Mouse (Mus musculus): ENCODE measurements at regions not wholly inside any gene's neighbourhood (a gene's known extent, or its start where the extent isn't known, plus 50 kb on each side); places are given as distances from the start of the nearest gene placed in this dataset.
"Not testable (repeated sequence)": the region's sequence is repeated elsewhere in the genome, so short reads cannot be mapped to it uniquely, and the experiment has no call there.

DNA sequence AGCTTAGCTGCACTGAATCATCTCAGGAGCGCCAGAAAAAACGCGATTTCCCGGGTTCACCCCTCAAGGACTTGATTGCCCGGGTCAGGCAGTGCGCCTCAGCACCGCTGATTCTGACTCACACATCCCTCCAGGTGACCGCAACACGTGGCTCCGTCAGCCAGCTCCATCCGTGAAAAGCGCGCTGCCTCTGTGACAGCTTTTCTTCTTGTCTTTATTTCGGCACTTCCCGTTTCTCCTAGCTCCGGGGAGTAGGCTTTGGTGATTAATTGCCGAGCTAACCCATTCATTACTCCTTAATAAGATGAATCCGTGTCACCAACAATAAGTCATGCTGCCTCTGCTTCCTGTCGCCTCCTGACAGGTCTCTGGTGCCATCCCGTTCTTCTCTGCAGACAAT, 108.6 kb downstream of the Katnal1 start:
- DNase-seq (ENCODE audit: low spot score), result peak; percentile 87

DNA sequence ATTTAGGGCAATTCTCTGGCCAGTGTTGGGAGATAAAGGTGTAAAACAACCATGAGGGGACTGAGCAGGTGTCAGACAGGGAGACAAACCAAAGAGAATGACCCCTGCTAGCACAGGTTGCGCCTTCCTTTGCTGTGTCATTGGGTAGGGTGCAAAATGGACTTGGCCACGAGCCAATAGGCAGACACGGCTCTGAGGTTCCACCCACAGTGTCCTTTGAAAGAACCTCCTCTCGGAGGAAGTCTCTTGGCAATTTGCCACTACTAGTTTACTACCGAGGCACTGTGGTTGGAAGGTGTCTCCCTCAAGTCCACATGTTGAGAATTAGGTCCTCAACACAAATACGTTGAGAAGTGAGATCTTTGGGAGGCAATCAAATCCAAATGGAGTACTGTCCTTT, 109.7 kb downstream of the Katnal1 start:
- peak; percentile 59 for DNase-seq (ENCODE audit: low spot score)

GRCm38 (mm10) chr5:148818746-148819145, 110.4 kb downstream of the Katnal1 start:
- DNase-seq (ENCODE audit: low spot score), result no peak

DNA sequence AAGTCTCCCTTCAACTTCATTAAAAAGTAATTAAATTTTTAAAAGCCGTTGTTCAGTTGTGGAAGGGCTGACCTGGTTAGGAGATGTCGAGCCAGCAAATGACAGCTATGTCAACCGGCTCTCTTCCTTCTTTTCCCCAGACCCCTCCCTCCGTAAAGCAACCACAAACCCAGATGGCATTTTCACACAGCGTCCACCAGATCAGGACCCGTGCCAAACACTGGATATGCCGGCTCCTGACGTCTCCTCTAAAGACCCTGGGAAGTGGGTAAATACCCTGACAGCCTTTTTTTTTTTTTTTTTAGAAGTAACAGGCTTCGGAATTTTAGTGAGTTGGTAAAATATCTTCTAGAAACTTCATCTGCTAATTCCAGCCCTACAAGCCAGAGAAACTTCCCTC, 116.3 kb downstream of the Katnal1 start:
- DNase-seq (ENCODE audit: low spot score), result no peak

DNA sequence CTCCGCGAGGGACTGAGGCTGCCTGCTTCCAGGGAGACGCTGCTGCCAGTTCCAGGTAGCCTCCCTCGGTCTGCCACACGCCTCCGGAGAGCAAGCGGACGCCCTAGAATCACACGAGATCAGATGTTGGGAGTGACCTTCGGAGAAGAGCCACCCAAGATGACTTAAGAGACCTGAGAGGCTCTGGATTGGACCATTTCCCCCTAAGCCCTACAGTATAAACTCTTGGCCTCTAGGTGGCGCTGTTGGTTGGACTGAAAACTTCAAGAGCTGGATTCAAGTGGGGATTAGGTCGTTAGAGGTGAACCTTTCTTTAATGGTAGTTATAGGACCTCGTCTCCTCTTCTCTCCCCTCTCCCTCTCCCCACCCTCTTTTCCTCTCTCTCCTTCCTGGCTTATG, 117.1 kb downstream of the Katnal1 start:
- peak; percentile 83 for DNase-seq (ENCODE audit: low spot score)

GRCm38 (mm10) chr5:148809485-148809884, 119.6 kb downstream of the Katnal1 start:
- DNase-seq (ENCODE audit: low spot score), result no peak

DNA sequence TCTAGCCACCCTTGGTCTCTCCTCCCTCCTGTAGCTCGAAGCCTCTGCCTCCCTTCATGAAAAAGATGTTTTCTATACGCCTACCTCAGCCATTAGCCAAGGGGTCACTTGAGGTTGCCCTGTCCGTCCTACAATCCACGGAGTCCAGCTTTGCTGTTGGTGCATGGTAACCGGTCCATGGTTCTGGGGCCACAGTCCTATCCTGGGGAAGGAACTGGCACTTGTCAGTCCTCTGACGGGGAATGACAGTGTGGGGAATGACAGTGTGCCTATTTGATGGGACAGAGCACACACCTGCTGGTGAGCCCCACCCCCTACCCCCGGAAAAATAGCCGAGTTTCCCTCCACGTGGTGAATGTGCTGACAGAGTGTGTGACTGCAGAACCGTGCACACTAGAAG, 120.1 kb downstream of the Katnal1 start:
- no peak for DNase-seq (ENCODE audit: low spot score)

GRCm38 (mm10) chr5:148808426-148808825, 120.7 kb downstream of the Katnal1 start:
- peak; percentile 74 for DNase-seq (ENCODE audit: low spot score)

- DNase-seq (ENCODE audit: low spot score), result no peak
Observed at GRCm38 (mm10) chr5:148807612-148808011, 121.5 kb downstream of the Katnal1 start.

DNA sequence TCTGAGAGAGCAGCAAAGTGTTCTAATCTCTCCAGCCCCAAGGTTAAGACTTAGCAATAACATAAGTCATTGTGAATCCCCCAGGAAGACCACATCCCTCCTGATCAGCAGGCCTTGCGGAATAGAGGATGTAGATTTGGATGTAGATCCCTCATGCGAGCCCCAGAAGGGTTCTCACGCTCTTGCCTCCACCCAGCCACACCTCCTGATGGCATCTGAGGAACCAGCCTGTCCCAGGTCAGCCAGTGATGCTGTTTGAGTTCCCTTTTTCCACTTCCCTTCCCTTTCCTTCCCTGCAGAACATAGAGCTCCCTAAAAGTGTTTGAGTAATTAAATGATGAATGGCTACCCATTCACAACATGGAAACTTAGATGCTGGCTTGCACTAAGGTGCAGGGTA, 124.1 kb downstream of the Katnal1 start:
- no peak for DNase-seq (ENCODE audit: low spot score)

DNA sequence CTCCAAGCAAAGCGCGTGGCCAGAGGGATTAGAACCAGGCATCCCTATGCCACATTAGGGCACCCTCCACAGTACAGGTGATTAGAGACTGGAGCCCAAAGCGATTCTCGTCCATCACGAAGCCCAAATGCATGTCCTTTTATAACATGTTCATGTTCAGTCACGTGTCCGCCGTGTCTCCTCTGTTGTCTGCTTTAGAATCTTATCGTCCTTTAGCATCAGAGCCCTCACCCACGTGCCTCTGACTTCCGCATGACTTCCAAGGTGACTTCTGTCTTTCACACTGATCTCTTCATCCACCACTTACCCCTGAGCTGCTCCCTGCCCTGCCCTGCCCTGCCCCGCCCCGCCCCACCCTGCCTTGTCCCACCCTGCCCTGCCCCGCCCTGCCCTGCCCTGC, 125.3 kb downstream of the Katnal1 start:
- no peak for DNase-seq (ENCODE audit: low spot score)

DNA sequence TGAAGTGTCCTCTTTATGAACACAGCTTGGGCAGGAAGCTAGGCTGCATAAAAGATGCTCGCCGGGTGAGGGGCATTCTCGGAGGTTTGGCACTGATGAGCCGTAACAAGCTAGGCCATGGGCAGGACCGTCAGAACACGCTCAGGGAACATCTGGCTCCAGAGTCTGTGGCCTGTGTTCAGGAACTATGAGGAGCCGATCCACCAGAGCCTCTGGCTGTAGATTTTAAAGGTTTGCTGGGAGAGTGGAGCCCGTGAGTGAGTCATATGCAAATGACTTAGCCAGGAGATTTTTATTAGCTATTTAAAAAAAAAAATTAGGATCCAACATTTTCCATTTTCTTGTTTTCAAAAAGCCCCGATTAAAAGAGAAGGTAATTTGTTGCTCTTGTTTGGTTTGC, 126.4 kb downstream of the Katnal1 start:
- peak; percentile 57 for DNase-seq (ENCODE audit: low spot score)

GRCm38 (mm10) chr5:148798541-148798940, 130.6 kb downstream of the Katnal1 start:
- DNase-seq (ENCODE audit: low spot score), result no peak

- no peak for DNase-seq (ENCODE audit: low spot score)
Observed at GRCm38 (mm10) chr5:148796072-148796471, 133.0 kb downstream of the Katnal1 start.

GRCm38 (mm10) chr5:148794465-148794864, 134.7 kb downstream of the Katnal1 start:
- DNase-seq (ENCODE audit: low spot score), result no peak

GRCm38 (mm10) chr5:148792736-148793440, 136.2 kb downstream of the Katnal1 start:
- peak; percentile 86 for DNase-seq (ENCODE audit: low spot score)

DNA sequence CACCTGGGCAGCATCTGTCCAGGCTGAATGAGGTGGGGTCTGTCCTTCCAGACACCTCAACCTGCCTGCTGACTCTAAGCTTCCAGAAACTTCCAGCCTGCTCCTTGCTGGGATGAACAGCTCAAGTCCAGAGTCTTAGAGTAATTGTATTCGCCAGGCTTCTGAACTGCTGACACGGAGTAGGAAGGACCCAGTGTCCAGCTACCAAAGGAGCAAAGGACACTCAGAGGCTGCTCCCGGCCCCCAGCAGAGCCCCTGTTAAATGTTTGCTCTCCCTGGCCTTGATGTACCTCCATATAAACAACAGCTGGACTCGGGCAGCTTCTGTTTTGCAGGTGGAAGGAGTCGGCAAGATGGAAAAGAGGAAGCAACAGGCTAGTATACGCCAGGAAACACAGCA, 137.5 kb downstream of the Katnal1 start:
- no peak for DNase-seq (ENCODE audit: low spot score)

- DNase-seq (ENCODE audit: low spot score), result not testable (repeated sequence)
Observed at GRCm38 (mm10) chr5:148790343-148790742, 138.8 kb downstream of the Katnal1 start.

- DNase-seq (ENCODE audit: low spot score), result no peak
Observed at GRCm38 (mm10) chr5:148789823-148790222, 139.3 kb downstream of the Katnal1 start.

- DNase-seq (ENCODE audit: low spot score), result no peak
Observed at GRCm38 (mm10) chr5:148789147-148789566, 140.0 kb downstream of the Katnal1 start.

- DNase-seq (ENCODE audit: low spot score), result no peak
Observed at GRCm38 (mm10) chr5:148788690-148789089, 140.4 kb downstream of the Katnal1 start.

GRCm38 (mm10) chr5:148787270-148787669, 141.8 kb downstream of the Katnal1 start:
- no peak for DNase-seq (ENCODE audit: low spot score)

DNA sequence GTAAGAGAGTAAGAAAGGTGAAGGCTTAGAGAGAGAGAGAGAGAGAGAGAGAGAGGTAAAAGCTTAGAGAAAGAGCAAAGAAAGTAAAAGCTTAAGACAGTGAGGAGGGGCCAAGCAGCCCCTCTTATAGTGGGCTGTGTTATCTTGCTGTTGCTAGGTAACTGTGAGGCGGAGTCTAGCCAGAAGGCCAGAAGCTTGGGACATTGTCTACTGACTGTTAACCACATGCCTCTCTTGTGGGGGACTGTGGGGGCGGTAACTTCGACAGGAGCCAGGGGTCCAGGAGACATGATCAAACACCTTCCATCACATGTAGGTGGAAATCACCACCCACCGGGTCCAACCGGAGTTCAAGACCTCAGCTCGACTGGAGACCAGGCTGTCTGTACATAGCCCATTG, 148.0 kb downstream of the Katnal1 start:
- not testable (repeated sequence) for DNase-seq (ENCODE audit: low spot score)

Measured in MN1 (cell line).